Mouse (Mus musculus) forebrain, embryonic 11.5 days (tissue): Measurements from ENCODE around the gene Rtp2. TPM values are rescaled to one million over a fixed set of nuclear protein-coding genes. Genes with fewer than 3 reads are reported as not detected.

ENCODE experiments used
- ATAC-seq: fragments of 200-750 bp; cut with Nextera tagmentation; replicated peaks from 2 replicates; pipeline ENCODE4 v1.8.0; 2017; ENCODE audit warnings: moderate TSS enrichment; ENCODE audit not compliant: low FRiP score
- DNase-seq: peaks from one replicate; pipeline ENCODE4 v3.0.0-alpha.2; 2017; ENCODE audit warnings: low spot score
- H3K27ac ChIP-seq: fragments of 300-500 bp; sonication (generic); 2 replicates; pipeline ENCODE4 v1.5.1; 2014; ENCODE audit warnings: low read depth, low read length
- H3K27me3 ChIP-seq: fragments of 300-500 bp; sonication (generic); 2 replicates; pipeline ENCODE4 v1.6.1; 2014; ENCODE audit warnings: mild to moderate bottlenecking, low read length, mixed read lengths; ENCODE audit not compliant: control insufficient read depth, insufficient read depth
- H3K36me3 ChIP-seq: fragments of 300-500 bp; sonication (generic); 2 replicates; pipeline ENCODE4 v1.6.1; 2014; ENCODE audit warnings: mild to moderate bottlenecking, low read length, moderate library complexity, mixed read lengths; ENCODE audit not compliant: control insufficient read depth, insufficient read depth
- H3K4me1 ChIP-seq: fragments of 300-500 bp; sonication (generic); replicated peaks from 2 replicates; pipeline ENCODE4 v1.6.1; 2014; ENCODE audit warnings: low read length, mixed read lengths; ENCODE audit not compliant: control insufficient read depth, insufficient read depth
- H3K4me2 ChIP-seq: fragments of 300-500 bp; sonication (generic); 2 replicates; pipeline ENCODE4 v1.6.1; 2014; ENCODE audit warnings: low read depth, mild to moderate bottlenecking, low read length, moderate library complexity, mixed read lengths; ENCODE audit not compliant: severe bottlenecking
- H3K4me3 ChIP-seq: fragments of 300-500 bp; sonication (generic); 2 replicates; pipeline ENCODE4 v1.5.1; 2014; ENCODE audit warnings: low read depth, low read length
- H3K9ac ChIP-seq: fragments of 300-500 bp; sonication (generic); 2 replicates; pipeline ENCODE4 v1.6.1; 2014; ENCODE audit warnings: low read length
- H3K9me3 ChIP-seq: fragments of 300-500 bp; sonication (generic); 2 replicates; pipeline ENCODE4 v1.6.1; 2016; ENCODE audit warnings: low read length, mixed read lengths; ENCODE audit not compliant: control insufficient read depth
- WGBS: fragments of 180-500 bp; shearing (Covaris S2); extraction: QIAGEN DNeasy Blood & Tissue Kit; methylation state at CpG from one replicate; pipeline ENCODE4 v1.1.7; 2014; 5-methylcytosine and 5-hydroxymethylcytosine counted together
- polyA plus RNA-seq: library from polyadenylated mRNA; unstranded; fragments of >200 nt; fragmentation: Nextera tagmentation; extraction: Ambion mirVana; gene quantifications from 2 replicates; pipeline ENCODE4 v1.2.1, GENCODE M21; 2014

The Rtp2 gene
- not detected in 2 replicates for polyA plus RNA-seq

DNA sequence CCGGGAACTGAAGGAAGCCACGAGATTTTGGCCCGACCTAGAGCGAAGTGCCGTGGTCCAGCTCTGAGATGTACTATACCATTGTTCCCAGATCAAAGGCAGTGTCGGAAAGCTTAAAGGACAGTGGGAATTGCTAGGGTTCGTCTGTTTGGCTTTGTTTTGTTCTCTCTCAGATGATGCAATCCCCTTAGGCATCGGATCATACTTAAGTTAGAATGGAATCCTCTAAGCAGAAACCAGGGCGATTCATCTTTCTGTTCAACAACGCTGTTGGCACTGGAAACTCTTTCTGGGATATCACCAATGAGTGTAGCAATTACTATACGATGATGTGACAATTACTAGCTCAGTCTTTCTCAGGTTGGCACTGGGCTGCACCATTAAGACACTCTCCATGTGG lies at the start of gene Rtp2:
Gene Rtp2 (minus strand): TSS at position 101 of the 400 bp plus-strand sequence.
- no peak within 1 kb of the TSS for H3K4me2 ChIP-seq
- no peak within 1 kb of the TSS for H3K4me3 ChIP-seq
- H3K4me1 ChIP-seq: no peaks in the 10 kb centered on the region
- no peak within 1 kb of the TSS for H3K27ac ChIP-seq
- H3K9ac ChIP-seq: no peak within 1 kb of the TSS
- WGBS: 74% methylated on average over 11 of the region's 11 CpGs
- ATAC-seq: no peak
- no peak for DNase-seq
- H3K36me3 ChIP-seq: no peaks in the 10 kb centered on the region
- H3K27me3 ChIP-seq: no peaks in the 10 kb centered on the region
- H3K9me3 ChIP-seq: no peaks in the 10 kb centered on the region

GRCm38 (mm10) chr16:23980991-23981720 lies 49.0 kb upstream of the Rtp2 start:
- Histone ChIP-seq H3K4me3 (peak overlapping the region; percentile 32), H3K36me3 (no peaks in the 10 kb centered on the region), H3K27ac (no peak overlapping the region), H3K9me3 (no peaks in the 10 kb centered on the region), H3K27me3 (peaks cover 42% of the 10 kb centered on the region), H3K4me2 (peak overlapping the region; percentile 68), H3K9ac (peak overlapping the region; percentile 39), H3K4me1 (peaks cover 15% of the 10 kb centered on the region)
- ATAC-seq (no peak), DNase-seq (peak; percentile 72)
- 1% methylated on average over 32 of the region's 32 CpGs for WGBS

DNA sequence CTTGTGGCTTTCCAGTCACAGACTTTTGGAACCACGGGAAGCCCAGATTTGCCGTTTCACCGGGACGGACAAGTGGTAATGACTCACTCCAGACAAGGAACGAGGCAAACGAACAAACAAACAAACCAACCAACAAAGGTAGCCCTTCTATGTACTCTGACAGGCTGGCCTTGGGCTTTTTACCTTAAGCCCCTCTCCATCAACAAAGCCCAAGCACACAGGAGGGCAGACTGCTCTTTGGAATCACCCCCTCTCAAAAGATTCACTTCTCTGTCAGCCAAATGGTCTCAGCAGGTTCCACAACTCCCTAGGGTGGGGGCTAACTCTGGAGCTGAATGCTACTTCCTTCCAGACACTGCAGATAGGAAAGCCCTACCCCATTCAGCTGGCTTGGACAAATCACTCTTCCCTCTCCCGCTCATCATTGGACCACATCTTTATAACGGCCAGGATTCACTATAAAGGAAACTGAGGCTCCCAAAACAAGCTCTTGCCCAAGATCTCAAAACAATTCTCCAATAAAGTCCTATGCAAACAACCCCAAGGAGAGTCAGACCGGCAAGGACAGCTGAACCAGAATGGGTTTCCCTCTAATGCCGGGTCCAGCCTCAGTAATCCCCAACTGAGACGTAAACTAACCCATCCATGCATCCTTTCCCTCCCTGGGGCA lies 48.1 kb upstream of the Rtp2 start:
- H3K4me3 ChIP-seq: peak overlapping the region; percentile 32
- peak overlapping the region; percentile 68 for H3K4me2 ChIP-seq
- H3K27me3 ChIP-seq: peaks cover 36% of the 10 kb centered on the region
- ATAC-seq: no peak
- H3K9ac ChIP-seq: no peak overlapping the region; the same call in 1 of the 2 replicates
- H3K27ac ChIP-seq: no peak overlapping the region
- 3% methylated on average over 11 of the region's 11 CpGs for WGBS
- no peaks in the 10 kb centered on the region for H3K36me3 ChIP-seq
- peak; percentile 48 for DNase-seq
- H3K4me1 ChIP-seq: peaks cover 15% of the 10 kb centered on the region
- no peaks in the 10 kb centered on the region for H3K9me3 ChIP-seq

- WGBS: 82% methylated on average over 9 of the region's 9 CpGs
- H3K27me3 ChIP-seq: peaks cover 29% of the 10 kb centered on the region
Measured at GRCm38 (mm10) chr16:23979446-23979845, 47.3 kb upstream of the Rtp2 start.

GRCm38 (mm10) chr16:23978495-23978894 lies 46.3 kb upstream of the Rtp2 start:
- no peak overlapping the region for H3K27ac ChIP-seq
- peaks cover 11% of the 10 kb centered on the region for H3K4me1 ChIP-seq
- no peak overlapping the region for H3K9ac ChIP-seq
- H3K9me3 ChIP-seq: no peaks in the 10 kb centered on the region
- DNase-seq (no peak), ATAC-seq (no peak)
- H3K4me3 ChIP-seq: no peak overlapping the region
- no peak overlapping the region for H3K4me2 ChIP-seq
- peaks cover 28% of the 10 kb centered on the region for H3K27me3 ChIP-seq
- no peaks in the 10 kb centered on the region for H3K36me3 ChIP-seq
- WGBS: 86% methylated on average over 4 of the region's 4 CpGs

More at GRCm38 (mm10) chr16:23979446-23979845, 47.3 kb upstream of the Rtp2 start:
- ATAC-seq: no peak
- no peak overlapping the region for H3K9ac ChIP-seq
- H3K27ac ChIP-seq: no peak overlapping the region
- H3K36me3 ChIP-seq: no peaks in the 10 kb centered on the region
- no peaks in the 10 kb centered on the region for H3K9me3 ChIP-seq
- H3K4me3 ChIP-seq: no peak overlapping the region
- no peak for DNase-seq
- H3K4me2 ChIP-seq: no peak overlapping the region
- peaks cover 15% of the 10 kb centered on the region for H3K4me1 ChIP-seq

DNA sequence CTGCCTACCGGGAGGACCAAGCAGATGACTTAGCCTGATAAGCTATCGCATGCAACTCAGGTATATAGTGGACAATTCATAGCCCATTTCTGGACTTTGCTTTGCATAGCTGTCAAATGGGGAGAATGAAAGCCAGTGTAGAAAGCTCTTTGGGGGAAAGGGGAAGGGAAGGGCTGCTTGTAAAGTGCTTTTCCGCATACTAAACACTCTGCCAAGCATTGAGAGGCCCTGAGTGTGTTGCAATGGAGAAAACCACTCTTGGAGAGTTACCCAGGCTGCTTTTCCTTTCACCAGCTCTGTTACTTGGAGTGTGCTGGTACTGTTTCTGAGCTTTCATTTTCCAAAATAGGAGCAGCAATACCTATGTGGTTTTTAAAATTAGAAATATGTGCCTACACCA lies 45.5 kb upstream of the Rtp2 start:
- no peaks in the 10 kb centered on the region for H3K9me3 ChIP-seq
- peaks cover 27% of the 10 kb centered on the region for H3K27me3 ChIP-seq
- peaks cover 11% of the 10 kb centered on the region for H3K4me1 ChIP-seq
- no peaks in the 10 kb centered on the region for H3K36me3 ChIP-seq
- DNase-seq (no peak), ATAC-seq (no peak)
- no peak overlapping the region for H3K4me2 ChIP-seq
- H3K9ac ChIP-seq: no peak overlapping the region
- H3K4me3 ChIP-seq: no peak overlapping the region
- H3K27ac ChIP-seq: no peak overlapping the region
- WGBS: 73% methylated on average over 3 of the region's 3 CpGs

DNA sequence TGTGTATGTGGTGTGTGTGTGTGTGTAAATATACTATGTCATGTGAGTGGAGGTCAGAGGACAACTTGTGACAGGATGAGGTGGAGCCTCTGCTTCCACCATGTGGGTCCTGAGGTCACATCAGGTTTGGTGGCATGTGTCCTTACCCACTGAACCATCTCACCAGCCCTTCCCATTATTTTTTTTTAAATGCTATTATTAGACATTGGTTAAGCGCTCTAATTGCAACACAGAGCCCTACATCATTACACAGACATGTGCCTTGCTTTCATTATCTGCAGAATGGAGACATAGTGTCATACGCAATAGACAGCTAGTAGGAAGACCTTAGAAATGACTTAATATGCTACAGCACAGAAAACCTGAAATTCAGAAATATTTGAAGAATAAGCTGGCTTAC lies 44.0 kb upstream of the Rtp2 start:
- ATAC-seq (no peak), DNase-seq (no peak)
- no peak overlapping the region for H3K9ac ChIP-seq
- H3K27ac ChIP-seq: no peak overlapping the region
- H3K4me3 ChIP-seq: no peak overlapping the region
- peaks cover 6% of the 10 kb centered on the region; the same call in 1 of the 2 replicates for H3K4me1 ChIP-seq
- no peaks in the 10 kb centered on the region for H3K36me3 ChIP-seq
- H3K27me3 ChIP-seq: peaks cover 21% of the 10 kb centered on the region
- WGBS: 90% methylated on average over 2 of the region's 2 CpGs
- no peak overlapping the region for H3K4me2 ChIP-seq
- H3K9me3 ChIP-seq: no peaks in the 10 kb centered on the region

DNA sequence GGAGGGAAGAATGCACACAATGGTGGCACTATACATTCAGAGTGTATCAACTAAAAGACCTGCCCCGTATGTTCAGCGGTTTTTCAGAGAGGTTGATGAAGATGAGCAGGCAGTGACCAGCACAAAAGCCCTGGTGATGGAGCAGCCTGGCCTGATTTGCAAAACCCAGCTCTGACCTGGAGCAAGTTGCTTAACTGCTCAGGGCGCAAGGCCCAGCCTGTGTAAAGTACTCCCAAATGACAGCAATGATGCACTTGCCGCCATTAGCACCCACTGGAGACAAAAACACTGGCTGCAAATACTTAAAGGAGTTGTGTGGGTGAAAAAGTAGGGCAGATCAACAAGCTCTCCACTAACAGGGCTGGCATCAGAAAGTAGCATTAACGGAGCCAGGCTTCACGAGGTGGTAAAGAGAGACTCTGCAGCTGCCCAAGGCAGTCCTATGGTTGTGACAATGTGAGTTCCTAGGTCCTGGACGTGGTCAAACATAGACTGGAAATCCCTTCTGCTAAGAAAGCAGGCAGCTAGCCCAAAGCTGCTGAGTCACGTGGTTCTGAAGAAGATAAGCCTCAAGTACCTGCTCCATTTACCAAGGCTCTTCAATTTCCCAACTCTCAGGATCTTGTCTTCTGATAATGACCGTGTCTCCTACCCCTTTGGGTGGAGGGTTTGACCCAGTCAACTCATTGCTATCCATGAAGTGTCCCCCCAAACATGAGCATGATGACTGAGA lies 41.6 kb upstream of the Rtp2 start:
- H3K4me1 ChIP-seq: no peaks in the 10 kb centered on the region; the same call in 1 of the 2 replicates
- 90% methylated on average over 9 of the region's 9 CpGs for WGBS
- no peaks in the 10 kb centered on the region for H3K27me3 ChIP-seq

More for the DNA sequence above, 41.6 kb upstream of the Rtp2 start:
- ATAC-seq (no peak), DNase-seq (no peak)
- Histone ChIP-seq H3K36me3 (no peaks in the 10 kb centered on the region), H3K4me3 (no peak overlapping the region), H3K4me2 (no peak overlapping the region), H3K27ac (no peak overlapping the region), H3K9ac (no peak overlapping the region), H3K9me3 (no peaks in the 10 kb centered on the region)
